Mouse (Mus musculus) activated CD4-positive, CD25-positive, alpha-beta regulatory T cell, adult 9 weeks (primary cell): ENCODE data around the gene Stx8. TPM values are rescaled to one million over a fixed set of nuclear protein-coding genes. Genes with fewer than 3 reads are reported as not detected.

Experiments used
- polyA plus RNA-seq: library from polyadenylated mRNA; unstranded; fragments of 100-300 nt; shearing (Covaris generic); gene quantifications from one replicate; pipeline ENCODE4 v1.2.1, GENCODE M21; 2017

Stx8 gene
- 93.8 TPM for polyA plus RNA-seq

GRCm38 (mm10) chr11:67965905-67966878 is at the start of gene Stx8:
Gene Stx8, plus strand, starts transcription at chr11:67966193.

GRCm38 (mm10) chr11:67921827-67922754 is 43.9 kb upstream of the Stx8 start, which contains the start of gene Usp43:
Gene Usp43, minus strand, starts transcription at chr11:67922153.

GRCm38 (mm10) chr11:67965242-67965883 is 630 bp upstream of the Stx8 start, which contains the start of gene Cfap52:
Gene Cfap52, minus strand, starts transcription at chr11:67965651.

Other genes with a start within 250 kb of the Stx8 start
- gene Glp2r, start 195.0 kb upstream of the Stx8 start, polyA plus RNA-seq, result not detected
- not detected for gene Gsg1l2, start 191.6 kb upstream of the Stx8 start, polyA plus RNA-seq
- gene Dhrs7c, start 168.0 kb upstream of the Stx8 start, polyA plus RNA-seq, result not detected
- not detected for gene Usp43, start 44.0 kb upstream of the Stx8 start, polyA plus RNA-seq
- gene Cfap52, start 542 bp upstream of the Stx8 start, polyA plus RNA-seq, result not detected